Mouse (Mus musculus) sigmoid colon, adult 10 weeks (tissue): ENCODE measurements around the gene Rnf215. TPM values are rescaled to one million over a fixed set of nuclear protein-coding genes. Genes with fewer than 3 reads are reported as not detected.

Experiments
- polyA plus RNA-seq: library from polyadenylated mRNA; stranded (reverse); fragments of 350-450 nt; fragmentation: Illumina TruSeq; extraction: RNeasy Lipid Tissue Mini Kit (QIAGEN cat#74804); gene quantifications from one replicate; pipeline ENCODE4 v1.2.3, GENCODE M21; 2014; ENCODE audit warnings: low read depth, low replicate concordance

The Rnf215 gene
- 3.1 TPM for polyA plus RNA-seq

GRCm38 (mm10) chr11:4134986-4135935, at the start of gene Rnf215:
Gene Rnf215 (plus strand): TSS chr11:4135202.

GRCm38 (mm10) chr11:4095171-4096053, 39.6 kb upstream of the Rnf215 start, which contains the start of gene Mtfp1:
Gene Mtfp1 (minus strand): TSS chr11:4095445.

GRCm38 (mm10) chr11:4122742-4123579, 12.0 kb upstream of the Rnf215 start, which contains the start of gene Sec14l2:
Gene Sec14l2 (minus strand): TSS chr11:4123415.

GRCm38 (mm10) chr11:4159808-4160708, 25.1 kb downstream of the Rnf215 start, which contains the start of the genes Ccdc157 and Sf3a1:
Gene Ccdc157 (minus strand): TSS chr11:4160293.
Gene Sf3a1 (plus strand): TSS chr11:4160350.

GRCm38 (mm10) chr11:4186486-4187317, 51.7 kb downstream of the Rnf215 start, which contains the start of gene Tbc1d10a:
Gene Tbc1d10a (plus strand): TSS chr11:4186789.

Other genes with a start within 250 kb of the Rnf215 start
- gene 4921536K21Rik, start 240.1 kb upstream of the Rnf215 start, polyA plus RNA-seq: 1.1 TPM
- gene Dusp18, start 240.0 kb upstream of the Rnf215 start, polyA plus RNA-seq: 8.5 TPM
- gene Slc35e4, start 220.5 kb upstream of the Rnf215 start, polyA plus RNA-seq: 0.19 TPM
- gene Tcn2, start 203.0 kb upstream of the Rnf215 start, polyA plus RNA-seq: 2.2 TPM
- 14.2 TPM for gene Pes1, start 171.2 kb upstream of the Rnf215 start, polyA plus RNA-seq
- gene 4930556J24Rik, start 158.4 kb upstream of the Rnf215 start, polyA plus RNA-seq: not detected
- gene Gal3st1, start 151.6 kb upstream of the Rnf215 start, polyA plus RNA-seq: 1.8 TPM
- gene Sec14l4, start 103.7 kb upstream of the Rnf215 start, polyA plus RNA-seq: 0.13 TPM
- not detected for gene Sec14l3, start 70.4 kb upstream of the Rnf215 start, polyA plus RNA-seq
- gene Mtfp1, start 39.8 kb upstream of the Rnf215 start, polyA plus RNA-seq: 3.6 TPM
- 0.54 TPM for gene Sec14l2, start 11.8 kb upstream of the Rnf215 start, polyA plus RNA-seq
- 2.7 TPM for gene Ccdc157, start 25.1 kb downstream of the Rnf215 start, polyA plus RNA-seq
- 13.8 TPM for gene Sf3a1, start 25.1 kb downstream of the Rnf215 start, polyA plus RNA-seq
- gene Tbc1d10a, start 51.6 kb downstream of the Rnf215 start, polyA plus RNA-seq: not detected
- gene Castor1, start 83.0 kb downstream of the Rnf215 start, polyA plus RNA-seq: not detected
- gene Osm, start 101.2 kb downstream of the Rnf215 start, polyA plus RNA-seq: not detected
- gene Lif, start 122.4 kb downstream of the Rnf215 start, polyA plus RNA-seq: 0.50 TPM